Comparison of ENCODE assay signal across 31 mouse cellular contexts in the genomic region with DNA sequence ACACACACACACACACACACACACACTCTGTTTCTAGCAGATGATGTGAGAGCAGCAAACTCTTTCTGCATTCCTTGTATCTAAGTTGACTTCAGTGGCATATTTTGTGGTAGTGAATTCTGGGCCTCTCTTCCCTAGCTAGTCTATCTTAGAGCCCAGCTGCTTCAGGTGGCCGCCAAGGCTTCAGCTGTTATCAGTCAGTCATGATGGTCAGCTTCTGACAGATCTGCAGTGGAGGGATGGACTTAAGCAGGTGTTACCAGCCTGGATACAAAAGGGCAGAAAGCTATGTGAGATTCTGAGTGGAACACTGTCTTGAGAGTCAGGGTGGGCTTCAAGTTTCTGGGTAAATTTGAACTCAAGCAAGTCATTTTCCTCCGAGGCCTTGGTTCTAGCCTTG.
"Had no signal": no experiment of that assay in that cellular context is flagged by ENCODE, and none has a peak within 500 bp of the region (broad histone marks: within the 10 kb centered on the region; RNA-seq: fewer than 3 reads in every experiment).

No protein-coding gene starts in this region.

- ATAC-seq: liver, embryonic 12.5 days; liver, postnatal 0 days; lung, postnatal 0 days; midbrain, embryonic 13.5 days; midbrain, embryonic 15.5 days; midbrain, embryonic 16.5 days had no signal

- H3K4me1 ChIP-seq: liver, embryonic 12.5 days; liver, embryonic 13.5 days; liver, embryonic 15.5 days; megakaryocyte, embryonic 14.5 days had no signal

- H3K9ac ChIP-seq: limb, embryonic 12.5 days; limb, embryonic 13.5 days; limb, embryonic 15.5 days; liver, embryonic 12.5 days; liver, embryonic 13.5 days; liver, embryonic 14.5 days; liver, embryonic 15.5 days; liver, postnatal 0 days; lung, embryonic 14.5 days; lung, embryonic 15.5 days; midbrain, embryonic 12.5 days; midbrain, embryonic 13.5 days; midbrain, embryonic 15.5 days; neural tube, embryonic 12.5 days had no signal

- H3K27ac ChIP-seq: limb, embryonic 10.5 days; limb, embryonic 12.5 days; limb, embryonic 13.5 days; limb, embryonic 15.5 days; liver, embryonic 12.5 days; liver, embryonic 13.5 days; liver, embryonic 14.5 days; liver, embryonic 15.5 days; lung, embryonic 15.5 days; macrophage; midbrain, embryonic 10.5 days; midbrain, embryonic 12.5 days; midbrain, embryonic 13.5 days; midbrain, embryonic 15.5 days; neural tube, embryonic 12.5 days had no signal

- H3K4me2 ChIP-seq: limb, embryonic 12.5 days; limb, embryonic 13.5 days; limb, embryonic 15.5 days; liver, embryonic 11.5 days; liver, embryonic 12.5 days; liver, embryonic 13.5 days; liver, embryonic 15.5 days; lung, embryonic 14.5 days; lung, embryonic 15.5 days; midbrain, embryonic 11.5 days; midbrain, embryonic 12.5 days; midbrain, embryonic 13.5 days; midbrain, embryonic 15.5 days; neural tube, embryonic 12.5 days had no signal

- H3K36me3 ChIP-seq: limb, embryonic 10.5 days; limb, embryonic 12.5 days; limb, embryonic 13.5 days; limb, embryonic 15.5 days; liver, embryonic 12.5 days; liver, embryonic 13.5 days; liver, embryonic 15.5 days; lung, embryonic 15.5 days; midbrain, embryonic 10.5 days; midbrain, embryonic 12.5 days; midbrain, embryonic 13.5 days; midbrain, embryonic 15.5 days; neural tube, embryonic 12.5 days had no signal

- H3K27me3 ChIP-seq: limb, embryonic 12.5 days; limb, embryonic 13.5 days; limb, embryonic 15.5 days; liver, embryonic 12.5 days; liver, embryonic 13.5 days; liver, embryonic 15.5 days; lung, embryonic 15.5 days; megakaryocyte, embryonic 14.5 days; midbrain, embryonic 12.5 days; midbrain, embryonic 13.5 days; midbrain, embryonic 15.5 days; neural tube, embryonic 12.5 days had no signal

- DNase-seq: left cerebral cortex, postnatal 4 days; liver; liver, embryonic 13.5 days; liver, postnatal 0 days; lung, adult 18-20 months; lung, adult 2 months; lung, embryonic 14.5 days; lung, postnatal 10 days; lung, postnatal 14 days; lung, postnatal 36 days; lung, postnatal 4 days; midbrain, embryonic 14.5 days had no signal

- H3K4me3 ChIP-seq: limb, embryonic 10.5 days; limb, embryonic 12.5 days; limb, embryonic 13.5 days; limb, embryonic 15.5 days; liver, embryonic 12.5 days; liver, embryonic 13.5 days; liver, embryonic 15.5 days; lung, embryonic 15.5 days; megakaryocyte, embryonic 14.5 days; midbrain, embryonic 10.5 days; midbrain, embryonic 12.5 days; midbrain, embryonic 13.5 days; midbrain, embryonic 15.5 days; neural tube, embryonic 12.5 days had no signal

- H3K9me3 ChIP-seq: limb, embryonic 10.5 days; limb, embryonic 12.5 days; limb, embryonic 13.5 days; limb, embryonic 15.5 days; liver, embryonic 12.5 days; liver, embryonic 13.5 days; liver, embryonic 15.5 days; lung, embryonic 15.5 days; midbrain, embryonic 10.5 days; midbrain, embryonic 12.5 days; midbrain, embryonic 13.5 days; midbrain, embryonic 15.5 days; neural tube, embryonic 12.5 days had no signal
